Mouse (Mus musculus) B cell, adult 2 months (primary cell): ENCODE measurements around the gene Cdh3.

ENCODE experiments used
- DNase-seq, 2 experiments: peaks; one replicate each; pipeline ENCODE4 v3.0.0; 2022

Cdh3 gene

DNA sequence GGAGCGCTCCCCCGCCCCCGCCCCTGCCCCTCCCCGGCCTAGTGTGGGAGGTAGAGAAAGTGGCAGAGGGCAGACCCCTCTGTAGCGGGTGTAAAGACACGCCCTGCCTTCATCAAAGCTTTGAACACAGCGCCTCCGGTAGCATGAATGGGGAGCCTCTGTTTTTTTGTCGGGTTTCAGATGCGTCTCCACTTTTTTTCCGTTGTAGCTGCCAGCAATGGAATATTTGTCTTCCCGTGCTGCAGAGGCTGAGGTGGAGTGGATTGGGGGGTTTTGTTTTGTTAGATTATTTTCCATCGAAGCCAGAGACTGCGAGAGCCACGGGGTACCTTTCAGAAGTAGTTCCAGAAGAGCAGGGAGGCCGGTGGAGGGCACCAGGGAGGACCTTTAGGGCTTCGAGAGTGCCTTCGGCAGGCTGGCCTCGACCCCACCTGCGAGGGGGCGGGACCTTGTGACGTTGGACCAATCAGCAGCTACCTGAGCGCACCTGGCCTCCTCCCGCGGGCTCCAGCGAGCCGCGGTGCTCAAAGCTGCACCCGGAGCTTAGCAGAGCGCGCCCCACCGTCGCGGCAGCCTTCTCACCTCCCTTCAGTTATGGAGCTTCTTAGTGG lies at the start of gene Cdh3:
Gene Cdh3, plus strand, starts transcription at position 527 of the 611 bp plus-strand sequence.
- peak in 1 of 2 experiments; percentile 20 for DNase-seq

DNA sequence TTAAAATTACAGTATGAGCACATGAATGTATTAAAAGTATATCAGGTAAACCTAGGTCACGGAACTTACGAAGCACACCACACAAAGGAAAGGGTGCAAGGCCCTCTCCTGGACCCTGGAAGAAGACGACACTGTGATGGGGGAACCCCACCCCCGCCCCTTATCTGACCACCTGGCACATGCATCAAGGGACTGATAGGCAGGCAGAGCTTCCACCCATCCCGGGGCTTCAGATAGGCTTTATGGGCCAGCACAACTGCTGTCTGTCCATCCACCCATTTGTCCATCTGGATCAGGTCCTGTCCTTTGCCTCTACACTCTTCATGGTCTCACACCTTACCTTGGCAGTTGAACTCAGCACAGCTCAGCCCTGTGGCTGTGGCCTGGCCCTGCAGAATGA lies 48.6 kb upstream of the Cdh3 start:
- no peak for DNase-seq

DNA sequence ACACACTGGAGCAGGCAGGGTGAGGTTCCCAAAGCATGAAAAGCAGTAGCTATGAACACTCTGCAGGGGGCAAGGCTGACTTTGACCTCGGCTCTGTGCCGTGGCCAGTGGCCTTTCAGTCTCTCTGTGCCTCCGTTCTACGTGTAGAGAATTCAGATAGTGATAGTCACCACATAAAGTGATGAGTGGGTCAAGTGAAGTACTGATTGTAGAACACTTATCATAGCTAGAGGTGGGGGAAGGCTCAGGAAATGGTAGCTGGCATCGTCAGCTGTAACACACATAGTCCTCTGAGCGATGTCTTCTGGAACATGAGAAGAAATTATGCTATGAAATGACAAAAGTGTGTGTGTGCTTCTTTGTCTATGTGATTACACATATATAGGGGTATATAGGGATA lies 46.9 kb upstream of the Cdh3 start:
- DNase-seq, result no peak

- no peak for DNase-seq
Measured at GRCm38 (mm10) chr8:106469485-106469884, 41.2 kb upstream of the Cdh3 start.

- DNase-seq, result no peak
Measured at GRCm38 (mm10) chr8:106474001-106474400, 36.7 kb upstream of the Cdh3 start.

GRCm38 (mm10) chr8:106500018-106500685 lies 10.5 kb upstream of the Cdh3 start, which contains the start of gene 6030452D12Rik:
Gene 6030452D12Rik, plus strand, starts transcription at chr8:106500522.
- no peak for DNase-seq

DNA sequence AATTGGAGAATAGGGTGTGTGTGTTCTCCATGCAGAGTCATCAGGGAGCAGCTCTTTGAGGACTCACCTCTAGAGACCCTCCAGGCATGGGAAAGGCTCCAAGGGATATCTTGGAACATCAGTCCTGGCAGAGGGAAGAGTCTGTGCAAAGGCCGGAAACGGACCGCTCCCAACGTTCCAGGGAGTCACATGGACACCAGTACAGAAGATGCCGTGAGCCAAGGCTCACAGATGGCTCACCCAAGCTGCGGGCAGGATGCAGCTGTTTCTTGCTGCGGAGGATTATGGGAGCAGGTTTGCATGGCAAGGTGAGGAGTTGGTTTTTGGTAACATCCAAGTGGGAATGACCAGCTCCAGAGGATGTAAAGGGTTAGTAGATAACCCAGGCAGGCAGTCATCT lies 6.5 kb upstream of the Cdh3 start:
- no peak for DNase-seq

DNA sequence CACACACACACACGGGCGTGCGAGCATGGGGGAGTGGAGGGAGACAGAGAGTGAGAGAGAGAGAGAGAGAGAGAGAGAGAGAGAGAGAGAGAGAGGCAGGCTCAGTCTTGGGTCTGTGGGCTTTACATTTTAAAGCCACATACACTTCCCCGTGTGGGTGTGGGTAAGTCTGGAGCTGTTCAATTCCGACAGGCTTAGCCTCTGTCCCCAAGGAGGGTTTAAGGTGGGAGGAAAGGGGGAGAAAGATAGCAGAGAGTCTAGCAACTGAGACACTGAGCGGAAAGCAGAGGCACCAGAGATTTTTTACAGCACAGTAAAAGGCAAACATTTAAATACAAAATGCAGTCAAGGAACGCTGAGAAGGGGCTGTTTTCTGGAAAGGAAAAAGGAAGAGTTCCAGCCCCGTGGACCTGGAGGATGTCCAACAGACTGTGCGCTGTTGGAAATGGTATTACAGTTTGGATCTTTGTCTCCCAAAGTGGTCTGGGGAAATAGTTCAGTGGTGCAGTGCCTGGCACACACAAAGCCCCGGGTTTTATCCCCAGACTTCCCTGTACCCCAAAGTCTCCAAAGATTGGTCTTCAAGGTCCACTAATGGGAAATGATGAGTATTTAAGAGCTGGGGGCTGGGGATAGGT lies 5.2 kb upstream of the Cdh3 start:
- no peak for DNase-seq

DNA sequence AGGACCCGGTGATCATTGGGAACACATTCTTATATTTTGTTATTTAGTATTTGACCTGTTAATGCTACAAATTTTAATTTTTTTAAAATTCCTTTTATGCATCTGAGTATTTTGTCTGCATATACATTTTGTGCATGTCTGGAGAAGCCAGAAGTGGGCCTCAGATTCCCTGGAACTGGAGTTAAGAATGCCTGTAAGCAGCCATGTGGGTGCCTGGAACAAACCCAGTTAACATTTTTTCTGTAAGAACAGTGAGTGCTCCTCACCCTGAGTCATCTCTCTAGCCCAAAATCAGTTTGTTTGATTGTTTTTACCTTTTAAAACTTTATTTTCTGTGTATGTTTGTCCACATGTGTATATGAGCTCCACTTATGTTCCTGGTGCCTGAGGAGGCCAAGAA lies 4.6 kb upstream of the Cdh3 start:
- no peak for DNase-seq

DNA sequence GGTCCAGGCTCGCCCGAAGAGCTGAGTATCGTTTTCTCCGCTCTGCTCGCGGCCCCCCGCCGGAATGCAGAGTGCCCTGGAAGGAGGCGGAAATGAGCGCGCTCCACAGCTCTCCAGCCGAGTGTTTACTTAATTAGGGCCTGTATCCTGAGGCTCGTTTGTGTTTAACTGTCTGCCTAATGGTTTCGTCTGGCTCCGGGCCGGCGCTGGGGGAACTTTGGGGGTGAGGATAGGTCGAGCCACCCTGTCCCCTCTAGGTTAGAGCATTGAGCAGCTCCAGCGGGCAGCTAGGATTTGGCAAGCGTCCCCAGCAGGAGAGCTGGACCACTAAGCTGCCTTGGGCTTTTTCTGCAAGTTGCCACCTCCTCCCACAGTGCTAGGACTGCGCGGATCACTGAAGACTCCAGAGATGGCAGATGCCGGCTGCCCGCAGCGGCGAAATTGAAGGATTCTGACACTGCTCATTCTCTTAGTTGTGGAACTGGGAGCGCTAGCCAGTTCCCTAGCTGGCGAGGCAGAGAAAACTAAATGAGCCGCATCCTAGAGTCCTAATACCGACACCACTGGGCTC lies 2.8 kb upstream of the Cdh3 start:
- DNase-seq, result no peak

DNA sequence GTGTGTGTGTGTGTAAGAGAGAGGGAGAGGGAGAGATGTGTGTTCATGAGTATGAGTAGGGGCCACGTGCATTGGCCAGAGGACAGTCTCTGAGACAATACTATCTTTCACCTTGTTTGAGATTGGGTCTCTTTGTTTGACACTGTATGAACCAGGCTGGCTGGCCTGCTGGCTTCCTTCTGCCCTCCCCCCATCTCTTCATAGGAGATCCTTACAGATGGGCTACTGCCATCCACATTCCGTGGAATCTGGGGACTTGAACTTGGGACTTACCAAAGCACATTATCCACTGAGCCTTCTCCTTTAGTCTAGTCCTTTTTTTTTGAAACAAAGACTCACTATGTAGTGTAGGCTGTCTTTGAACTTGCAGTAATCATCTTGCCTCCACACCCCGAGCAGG lies 2.2 kb upstream of the Cdh3 start:
- no peak for DNase-seq

GRCm38 (mm10) chr8:106509079-106509780 lies 1.5 kb upstream of the Cdh3 start:
- DNase-seq, result no peak

GRCm38 (mm10) chr8:106511065-106511501 lies 392 bp downstream of the Cdh3 start:
- DNase-seq, result no peak

GRCm38 (mm10) chr8:106511531-106512041 lies 895 bp downstream of the Cdh3 start:
- DNase-seq, result no peak

GRCm38 (mm10) chr8:106512475-106513150 lies 1.9 kb downstream of the Cdh3 start:
- DNase-seq, result no peak

DNA sequence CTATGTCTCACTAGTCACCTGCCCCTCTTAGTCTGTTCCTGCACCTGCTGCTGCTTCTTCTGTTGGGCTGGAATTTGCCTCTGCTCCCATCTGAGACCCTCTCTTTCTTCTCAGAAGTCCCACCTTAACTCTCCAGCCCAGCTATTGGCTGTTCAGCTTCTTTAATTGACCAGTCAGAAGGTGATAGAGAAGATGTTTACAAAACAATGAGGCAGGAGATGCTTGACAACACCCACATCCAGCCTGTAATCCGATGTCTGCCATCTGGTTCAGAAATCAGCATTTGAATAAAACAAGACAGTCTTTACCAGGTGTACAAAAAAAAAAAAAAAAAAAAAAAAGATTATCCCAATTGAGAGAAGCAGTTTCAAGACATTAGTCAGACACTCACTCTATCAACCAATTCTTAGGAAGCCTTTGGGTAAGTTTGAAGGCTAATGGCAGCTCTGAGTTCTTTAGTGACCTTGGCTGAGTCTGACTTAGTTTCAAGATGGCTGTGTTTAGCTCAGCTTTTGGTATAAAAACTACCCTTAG lies 5.3 kb downstream of the Cdh3 start:
- DNase-seq, result no peak

DNA sequence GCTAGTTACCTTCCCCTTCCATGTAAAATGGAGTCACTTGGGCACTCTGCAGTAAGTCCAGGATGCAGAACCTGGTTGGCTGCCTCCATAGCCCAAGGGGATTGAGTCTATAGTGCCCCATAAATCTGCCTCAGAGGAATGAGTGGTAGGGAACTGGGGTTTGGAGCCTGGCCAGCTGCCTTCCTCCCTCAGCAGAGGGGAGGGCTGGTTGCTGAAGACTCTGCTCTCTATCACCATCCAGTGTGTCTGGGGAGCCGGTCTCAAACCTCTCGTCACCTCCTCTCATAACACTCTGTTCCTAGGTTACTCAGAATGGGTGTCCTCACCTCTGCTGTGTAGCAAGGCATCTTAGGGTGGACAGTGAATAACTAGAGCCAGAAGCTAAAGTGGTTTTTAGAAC lies 5.9 kb downstream of the Cdh3 start:
- no peak for DNase-seq

GRCm38 (mm10) chr8:106518763-106519162 lies 8.1 kb downstream of the Cdh3 start:
- no peak for DNase-seq

DNA sequence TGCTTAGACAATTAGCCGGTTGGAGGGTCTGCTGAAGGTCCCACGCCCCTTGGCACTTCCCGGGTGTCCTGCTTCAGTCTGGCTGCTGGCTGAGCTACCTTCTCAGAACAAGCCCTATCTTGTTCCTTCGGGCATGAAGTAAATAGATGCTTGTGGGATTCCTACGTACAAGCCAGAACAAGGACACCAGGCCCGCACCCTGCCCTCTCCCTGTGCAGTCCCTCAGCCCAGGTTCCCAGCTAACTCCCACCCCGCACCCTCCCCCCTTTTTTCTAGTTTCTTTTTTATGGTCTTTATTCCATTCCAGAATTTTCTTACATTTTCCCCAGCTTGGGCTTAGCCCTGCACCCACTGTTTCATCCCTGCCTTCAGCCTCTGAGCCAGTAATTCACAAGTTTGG lies 9.9 kb downstream of the Cdh3 start:
- DNase-seq, result no peak

- no peak for DNase-seq
Measured at GRCm38 (mm10) chr8:106521845-106522244, 11.2 kb downstream of the Cdh3 start.

DNA sequence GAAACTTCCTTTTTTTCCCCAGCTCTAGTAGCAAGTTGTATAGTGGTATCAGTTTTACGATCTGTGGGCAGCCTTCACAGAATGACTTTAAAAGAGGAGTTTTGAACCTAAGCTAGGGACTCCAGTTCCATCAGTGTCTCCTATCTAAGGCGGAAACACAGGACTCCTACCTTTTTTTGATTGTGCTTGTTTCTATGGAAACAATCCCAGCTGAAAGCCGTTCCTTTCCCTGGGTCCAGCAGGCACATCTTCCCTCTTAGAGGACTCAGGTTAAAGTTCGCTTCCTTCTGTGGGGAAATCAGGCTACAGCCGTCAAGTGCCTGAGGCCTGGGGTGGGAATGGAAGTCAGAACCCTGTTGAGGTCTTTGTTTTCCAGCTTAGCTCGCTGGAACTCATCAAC lies 16.0 kb downstream of the Cdh3 start:
- no peak for DNase-seq
